Mouse (Mus musculus): ENCODE data around the gene Got1.
A peak's percentile ranks its signal among the peaks of the same experiment; 100 is the strongest.
"Not testable (repeated sequence)": the region's sequence is repeated elsewhere in the genome, so short reads cannot be mapped to it uniquely, and the experiment has no call there.

Got1 gene

GRCm38 (mm10) chr19:43521996-43522395, 2.4 kb downstream of the Got1 start:
- DNase-seq (ENCODE audit: low spot score in 2 of 2): no peak

DNA sequence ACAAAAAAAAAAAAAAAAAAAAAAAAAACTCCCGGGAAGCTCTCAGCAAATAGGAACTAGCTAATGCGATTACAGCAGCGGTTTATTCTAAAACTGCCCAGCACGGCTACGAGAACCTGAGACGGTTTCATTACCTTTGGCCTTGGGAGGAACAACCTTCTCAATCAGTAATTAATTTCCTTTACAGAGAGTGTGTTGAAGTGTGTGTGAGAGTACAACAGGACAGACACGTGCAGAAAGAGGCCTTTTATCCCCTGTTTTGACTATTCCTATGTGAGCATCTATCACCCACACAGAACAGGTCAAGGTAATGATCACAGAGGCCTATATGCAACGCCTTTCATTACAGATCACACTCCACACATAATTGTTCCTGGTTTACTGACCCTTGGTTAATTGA, 3.0 kb downstream of the Got1 start:
- no peak for DNase-seq (ENCODE audit: low spot score in 2 of 2)

- no peak for DNase-seq (ENCODE audit: low spot score in 2 of 2)
Observed at GRCm38 (mm10) chr19:43520402-43520801, 4.0 kb downstream of the Got1 start.

DNA sequence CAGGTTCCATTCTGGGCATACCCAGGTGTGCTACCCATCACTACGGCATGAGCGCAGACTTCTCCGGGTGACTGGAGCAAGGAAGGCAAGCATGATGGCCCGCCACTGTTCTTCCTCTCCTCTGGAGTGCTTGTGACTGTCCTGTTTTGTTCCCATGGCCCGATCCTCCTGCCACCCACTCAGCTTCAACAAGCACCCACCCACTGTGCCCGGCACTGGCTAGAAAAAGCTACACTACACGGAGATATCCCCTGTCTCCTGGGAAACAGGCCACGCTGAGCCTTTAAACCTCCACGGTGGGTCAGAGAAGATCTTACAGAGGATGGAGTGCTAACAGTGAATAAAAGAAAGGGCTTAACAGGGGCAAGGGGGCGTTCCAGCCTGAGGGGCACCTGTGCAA, 5.2 kb downstream of the Got1 start:
- DNase-seq (ENCODE audit: low spot score in 2 of 2): no peak

DNA sequence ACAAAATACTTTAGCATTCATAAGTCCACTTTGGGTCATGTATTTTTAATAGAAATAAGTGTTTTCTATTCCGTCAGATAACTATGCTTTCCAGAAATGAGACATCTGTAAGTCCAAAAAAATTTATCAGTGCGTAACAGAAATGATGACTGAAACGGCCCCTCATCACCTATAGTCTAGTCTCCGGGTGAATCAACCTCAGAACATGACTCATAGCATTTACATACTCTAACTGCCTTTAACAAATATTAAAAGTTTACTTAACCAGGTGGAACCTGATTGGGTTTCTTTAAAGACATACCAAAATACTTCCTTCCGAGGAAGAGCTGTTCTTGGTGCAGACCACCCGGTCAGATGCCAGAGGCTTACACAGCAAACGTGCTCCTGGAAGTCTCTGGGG, 6.1 kb downstream of the Got1 start:
- DNase-seq (ENCODE audit: low spot score in 2 of 2): no peak

- no peak for DNase-seq (ENCODE audit: low spot score in 2 of 2)
Observed at GRCm38 (mm10) chr19:43517808-43518207, 6.6 kb downstream of the Got1 start.

DNA sequence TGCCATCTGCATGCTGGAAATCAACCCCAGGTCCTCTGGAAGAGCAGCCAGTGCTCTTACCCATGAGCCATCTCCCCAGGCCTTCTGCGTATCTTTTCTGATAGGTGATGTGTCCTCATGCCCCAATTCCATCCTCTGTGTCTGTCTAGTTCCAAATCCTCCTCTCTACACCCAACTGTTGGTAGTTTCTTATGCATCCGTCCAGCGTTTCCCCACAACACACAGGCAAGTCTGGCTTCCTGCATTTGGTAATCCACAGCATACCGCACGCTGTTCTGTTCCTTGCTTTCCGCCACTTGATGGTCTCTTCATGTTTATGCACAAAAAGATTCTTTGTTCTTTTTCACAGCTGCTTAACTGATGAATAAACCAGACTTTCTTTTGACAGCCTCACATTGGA, 7.1 kb downstream of the Got1 start:
- DNase-seq (ENCODE audit: low spot score in 2 of 2): no peak

- DNase-seq (ENCODE audit: low spot score in 2 of 2): no peak
Observed at GRCm38 (mm10) chr19:43516397-43517035, 7.9 kb downstream of the Got1 start.

DNA sequence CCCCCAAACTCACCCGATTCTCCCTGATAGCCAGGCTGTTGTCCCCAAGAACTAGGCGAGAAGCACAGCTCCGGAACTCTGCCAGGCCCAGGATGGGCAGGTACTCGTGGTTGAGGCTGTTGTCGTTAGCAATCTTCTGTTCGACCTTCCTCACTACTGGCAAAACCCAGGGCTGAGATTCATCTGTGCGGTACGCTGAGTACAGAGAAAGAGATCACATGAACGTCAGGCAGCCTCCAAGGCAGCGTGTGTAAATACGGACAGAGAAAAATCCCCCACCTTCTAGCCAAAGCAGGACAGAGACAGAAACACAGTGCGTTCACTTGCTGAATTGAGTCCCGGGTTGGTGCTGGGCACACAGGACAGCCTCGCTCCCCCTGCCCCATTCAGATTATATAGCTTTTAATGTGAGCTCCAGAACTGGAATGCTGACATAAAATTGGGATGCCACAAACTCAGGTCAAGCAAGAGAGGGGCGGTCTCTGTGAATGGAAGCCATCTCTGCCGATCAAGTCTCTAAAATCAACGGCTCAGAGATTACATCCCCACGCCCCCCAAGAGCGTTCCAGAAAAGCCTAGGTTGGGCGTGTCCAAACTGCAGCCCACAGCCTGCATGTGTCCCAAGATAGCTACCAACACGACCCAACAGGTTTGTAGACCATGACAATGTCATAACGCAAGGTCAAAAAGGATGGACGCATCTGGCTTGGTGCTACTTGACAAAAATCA, 8.6 kb downstream of the Got1 start:
- no peak for DNase-seq (ENCODE audit: low spot score in 2 of 2)

DNA sequence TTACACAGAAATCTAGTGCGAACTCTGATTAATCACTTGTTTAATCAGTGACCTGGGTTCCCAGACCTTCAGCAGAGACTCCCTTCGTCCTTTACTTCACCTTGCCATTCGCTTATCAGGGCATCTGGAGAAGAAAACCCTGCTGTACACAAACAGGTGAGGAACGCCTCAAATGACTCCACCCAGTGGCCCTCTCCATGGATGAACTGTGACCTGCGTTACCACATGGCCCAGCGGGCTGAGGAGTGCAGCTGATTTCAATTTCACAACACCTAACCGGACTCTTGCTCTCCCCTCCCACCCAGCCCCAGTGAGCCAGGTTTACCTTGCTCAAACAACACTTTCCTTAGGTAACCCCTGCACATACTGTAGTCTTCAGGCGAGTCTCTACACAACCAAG, 10.5 kb downstream of the Got1 start:
- DNase-seq (ENCODE audit: low spot score in 2 of 2): no peak

- no peak for DNase-seq (ENCODE audit: low spot score in 2 of 2)
Observed at GRCm38 (mm10) chr19:43511621-43512620, 12.5 kb downstream of the Got1 start.

DNA sequence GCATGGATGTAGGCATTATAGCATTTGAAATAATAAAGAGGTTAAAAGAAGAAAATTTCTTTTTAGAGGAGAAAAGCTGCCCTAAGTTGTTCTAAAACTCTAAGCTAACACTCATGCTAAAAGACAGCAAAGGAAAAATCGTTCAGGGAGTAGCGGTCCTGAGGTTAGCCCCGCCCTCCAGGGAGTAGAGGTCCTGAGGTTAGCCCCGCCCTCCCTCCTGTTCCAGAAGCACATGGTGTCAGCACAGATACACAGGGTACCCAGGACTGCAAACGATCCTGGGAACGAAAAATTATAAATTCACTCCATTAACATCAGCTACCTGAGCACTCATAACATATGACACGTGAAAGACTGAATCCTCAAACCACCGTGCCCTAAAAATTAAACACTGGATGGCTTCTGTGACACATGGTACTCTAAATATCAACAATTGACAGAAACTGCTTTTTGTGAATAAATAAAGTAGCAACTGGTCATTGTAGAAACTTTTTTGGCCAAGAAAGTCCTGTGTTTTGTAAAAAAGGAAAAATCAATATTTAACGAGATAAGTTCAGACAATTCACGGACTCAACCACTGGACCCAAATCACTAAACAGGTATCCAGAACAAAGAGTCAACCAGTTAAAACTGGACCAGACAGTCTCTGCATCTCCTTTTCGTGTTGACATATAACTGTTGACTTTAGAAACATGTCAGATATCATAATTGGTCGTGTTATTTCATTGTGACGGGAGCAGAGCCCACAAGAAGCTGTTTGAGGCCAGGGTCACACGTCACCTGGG, 13.8 kb downstream of the Got1 start:
- DNase-seq (ENCODE audit: low spot score in 2 of 2): no peak

- DNase-seq (ENCODE audit: low spot score in 2 of 2): no peak
Observed at GRCm38 (mm10) chr19:43505441-43505840, 19.0 kb downstream of the Got1 start.

- not testable (repeated sequence) for DNase-seq (ENCODE audit: low spot score in 2 of 2)
Observed at GRCm38 (mm10) chr19:43503593-43503992, 20.8 kb downstream of the Got1 start.

- no peak for DNase-seq (ENCODE audit: low spot score in 2 of 2)
Observed at GRCm38 (mm10) chr19:43502630-43503029, 21.8 kb downstream of the Got1 start.

GRCm38 (mm10) chr19:43498874-43499273, 25.5 kb downstream of the Got1 start:
- no peak for DNase-seq (ENCODE audit: low spot score in 2 of 2)

GRCm38 (mm10) chr19:43497440-43497839, 27.0 kb downstream of the Got1 start:
- DNase-seq (ENCODE audit: low spot score in 2 of 2): no peak

GRCm38 (mm10) chr19:43495846-43496245, 28.6 kb downstream of the Got1 start:
- peak in 1 of 2 experiments; percentile 15 for DNase-seq (ENCODE audit: low spot score in 2 of 2)

DNA sequence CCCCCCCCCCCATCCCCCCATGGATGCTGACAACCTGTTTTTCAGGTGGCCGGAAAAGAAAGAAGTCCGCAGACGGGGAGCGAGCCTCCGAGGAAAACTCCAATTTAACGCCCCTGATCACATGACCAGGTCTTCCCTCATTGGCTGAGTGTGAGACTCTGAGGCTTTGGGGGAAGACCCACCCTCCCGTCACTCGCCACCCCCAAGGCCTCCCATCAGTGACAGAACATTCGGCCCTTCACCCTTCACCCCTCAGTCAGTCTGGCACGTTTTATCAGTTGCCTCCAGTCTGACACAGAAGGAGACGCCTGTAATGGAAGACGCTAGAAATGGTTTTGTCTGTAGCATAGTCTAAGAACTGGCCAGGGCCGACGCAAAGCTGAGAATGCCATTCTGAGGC, 29.5 kb downstream of the Got1 start:
- DNase-seq (ENCODE audit: low spot score in 2 of 2): no peak

- DNase-seq (ENCODE audit: low spot score in 2 of 2): no peak
Observed at GRCm38 (mm10) chr19:43493878-43494277, 30.5 kb downstream of the Got1 start.

DNA sequence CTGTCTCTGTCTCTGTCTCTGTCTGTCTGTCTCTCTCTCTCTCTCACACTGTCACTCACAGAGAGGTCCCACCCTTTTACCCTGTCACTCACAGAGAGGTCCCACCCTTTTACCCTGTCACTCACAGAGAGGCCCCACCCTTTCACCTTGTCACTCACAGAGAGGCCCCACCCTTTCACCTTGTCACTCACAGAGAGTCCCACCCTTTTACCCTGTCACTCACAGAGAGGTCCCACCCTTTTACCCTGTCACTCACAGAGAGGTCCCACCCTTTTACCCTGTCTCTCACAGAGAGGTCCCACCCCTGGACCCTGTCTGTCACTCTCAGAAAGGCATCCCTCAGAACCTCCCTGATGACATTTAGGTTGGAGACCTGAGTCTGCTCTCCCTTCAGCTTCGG, 31.1 kb downstream of the Got1 start:
- not testable (repeated sequence) for DNase-seq (ENCODE audit: low spot score in 2 of 2)

DNA sequence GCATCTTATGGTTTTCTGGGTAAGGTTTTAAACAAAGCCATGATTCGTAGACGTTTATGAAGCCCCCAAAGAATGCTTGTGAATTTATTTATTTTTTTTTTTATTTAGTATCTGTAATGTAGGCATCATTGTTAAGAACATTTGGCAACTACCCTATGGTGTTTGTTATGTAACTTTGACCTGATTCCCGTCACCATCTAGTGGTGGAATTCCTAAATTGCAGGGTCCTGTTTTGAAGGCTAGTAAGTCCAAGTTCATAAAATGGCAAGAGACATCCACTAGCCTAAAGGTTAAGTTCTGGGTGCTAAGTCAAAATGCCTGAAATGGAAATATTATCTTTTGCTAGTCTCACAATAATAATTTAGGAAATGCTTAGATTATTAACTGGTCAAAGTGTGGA, 37.0 kb downstream of the Got1 start:
- DNase-seq (ENCODE audit: low spot score in 2 of 2): no peak
